Mouse (Mus musculus): ENCODE measurements around the gene E130308A19Rik.

The E130308A19Rik gene

DNA sequence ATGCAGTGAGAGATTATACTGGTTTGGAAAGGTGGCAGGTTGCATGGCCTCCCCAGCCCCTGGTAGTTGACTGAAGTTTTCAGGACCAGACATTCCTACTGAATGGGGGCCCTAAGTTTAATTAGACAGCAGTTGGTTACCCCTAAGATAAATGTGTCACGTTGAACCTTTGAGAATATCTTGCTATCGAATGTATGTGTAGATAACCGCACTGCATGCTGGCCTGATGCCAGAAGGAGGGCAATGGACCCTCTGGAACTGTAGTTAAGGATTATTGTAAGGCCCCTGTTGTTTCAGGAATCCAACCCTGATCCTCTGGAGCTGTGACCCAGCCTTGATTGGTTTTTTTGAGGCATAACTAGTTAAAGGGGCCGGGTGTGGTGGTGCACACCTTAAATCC, 58.3 kb downstream of the E130308A19Rik start:
- DNase-seq (ENCODE audit: low read depth, low spot score), result no peak
- no peaks in the 10 kb centered on the region for H3K27me3 ChIP-seq (ENCODE audit: control insufficient read depth, insufficient read depth, low read length, poor library complexity, severe bottlenecking)
- H3K36me3 ChIP-seq (ENCODE audit: control insufficient read depth, insufficient read depth, low read length, poor library complexity, severe bottlenecking), result no peaks in the 10 kb centered on the region

DNA sequence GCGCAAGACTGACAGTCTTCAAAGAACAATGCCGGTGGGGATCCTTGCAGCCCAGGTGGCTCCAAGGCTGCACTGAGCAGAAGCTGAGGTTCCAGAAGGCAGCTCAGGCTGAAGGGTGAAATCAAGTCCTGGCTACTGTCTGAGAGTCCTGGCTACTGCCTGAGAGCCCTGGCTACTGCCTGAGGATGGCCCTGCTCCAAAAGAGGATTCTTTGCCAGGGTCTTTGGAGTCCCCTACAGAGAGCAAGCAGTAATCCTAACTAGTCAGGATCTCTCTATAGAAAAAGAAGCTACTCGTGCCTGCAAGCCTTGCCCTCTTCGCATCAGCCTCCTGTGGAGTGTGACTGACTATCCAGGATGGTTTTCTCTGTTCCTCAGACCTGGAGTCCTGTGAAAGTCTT, 60.7 kb downstream of the E130308A19Rik start:
- Histone ChIP-seq H3K36me3 (ENCODE audit: control insufficient read depth, insufficient read depth, low read length, poor library complexity, severe bottlenecking) (no peaks in the 10 kb centered on the region), H3K27me3 (ENCODE audit: control insufficient read depth, insufficient read depth, low read length, poor library complexity, severe bottlenecking) (no peaks in the 10 kb centered on the region)
- no peak for DNase-seq (ENCODE audit: low read depth, low spot score)

- H3K27me3 ChIP-seq (ENCODE audit: control insufficient read depth, insufficient read depth, low read length, poor library complexity, severe bottlenecking), result no peaks in the 10 kb centered on the region
- no peak for DNase-seq (ENCODE audit: low read depth, low spot score)
- H3K36me3 ChIP-seq (ENCODE audit: control insufficient read depth, insufficient read depth, low read length, poor library complexity, severe bottlenecking), result no peaks in the 10 kb centered on the region
Measured at GRCm38 (mm10) chr4:59689055-59689454, 63.0 kb downstream of the E130308A19Rik start.

DNA sequence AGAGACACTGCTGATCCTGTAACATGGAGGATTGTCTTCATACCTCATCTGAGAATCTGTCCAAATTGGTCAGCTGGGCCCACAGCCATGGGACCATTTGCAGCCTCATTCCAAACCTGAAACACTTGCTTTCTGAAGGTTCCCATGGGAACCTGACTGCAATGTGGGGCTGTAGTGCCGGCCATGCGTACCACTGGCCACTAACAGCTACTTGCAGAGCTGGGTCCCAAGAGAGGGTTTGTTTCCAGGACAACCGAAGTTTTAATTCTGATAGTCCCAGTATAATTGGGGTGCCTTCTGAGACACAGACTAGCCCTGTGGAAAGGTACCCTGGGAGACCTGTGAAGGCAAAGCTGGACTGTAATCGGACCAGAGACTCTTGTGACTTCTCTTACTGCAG, 64.1 kb downstream of the E130308A19Rik start:
- DNase-seq (ENCODE audit: low read depth, low spot score), result no peak
- no peaks in the 10 kb centered on the region for H3K27me3 ChIP-seq (ENCODE audit: control insufficient read depth, insufficient read depth, low read length, poor library complexity, severe bottlenecking)
- H3K36me3 ChIP-seq (ENCODE audit: control insufficient read depth, insufficient read depth, low read length, poor library complexity, severe bottlenecking), result no peaks in the 10 kb centered on the region

DNA sequence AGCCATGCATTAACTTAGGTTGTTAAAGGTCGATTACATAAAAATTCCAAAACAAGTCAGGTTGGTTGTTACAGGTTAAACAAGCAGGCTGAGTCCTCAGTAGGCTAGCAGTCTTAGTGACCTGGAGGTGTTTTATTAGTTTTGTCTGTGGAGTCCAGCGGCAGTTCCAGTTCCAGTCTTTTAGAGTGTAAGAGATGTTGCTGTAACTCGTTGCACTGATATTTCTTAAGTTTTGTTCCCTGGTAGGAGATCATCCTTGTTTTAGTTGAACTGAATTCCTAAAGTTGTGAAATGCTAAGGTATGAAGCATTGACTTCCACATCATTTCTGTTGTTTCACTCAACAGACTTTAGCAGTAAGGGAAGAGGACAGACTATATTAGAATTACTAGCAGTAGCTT, 70.8 kb downstream of the E130308A19Rik start:
- no peaks in the 10 kb centered on the region for H3K36me3 ChIP-seq (ENCODE audit: control insufficient read depth, insufficient read depth, low read length, poor library complexity, severe bottlenecking)

DNA sequence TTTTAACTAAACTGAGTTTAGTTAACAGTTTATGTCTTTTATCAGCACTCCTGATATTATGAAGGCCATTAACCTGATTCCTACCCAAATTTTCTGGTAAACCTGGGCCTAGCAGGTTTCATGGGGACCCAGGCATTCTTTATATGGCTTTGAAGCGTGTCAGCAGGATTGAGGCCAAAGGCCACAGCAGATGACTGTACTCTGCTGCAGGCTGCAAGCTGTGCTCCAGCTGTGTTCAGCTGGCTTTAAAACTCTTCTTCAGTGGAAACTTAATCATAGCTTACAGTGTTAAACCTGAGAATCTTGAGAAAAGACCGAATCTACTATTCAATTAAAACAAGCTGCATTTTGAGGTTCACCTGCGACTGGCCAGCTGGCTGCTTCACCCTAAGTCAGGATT, 71.9 kb downstream of the E130308A19Rik start:
- H3K27me3 ChIP-seq (ENCODE audit: control insufficient read depth, insufficient read depth, low read length, poor library complexity, severe bottlenecking), result no peaks in the 10 kb centered on the region
- no peaks in the 10 kb centered on the region for H3K36me3 ChIP-seq (ENCODE audit: control insufficient read depth, insufficient read depth, low read length, poor library complexity, severe bottlenecking)
- DNase-seq (ENCODE audit: low read depth, low spot score), result no peak

More for the DNA sequence above, 70.8 kb downstream of the E130308A19Rik start:
- H3K27me3 ChIP-seq (ENCODE audit: control insufficient read depth, insufficient read depth, low read length, poor library complexity, severe bottlenecking), result no peaks in the 10 kb centered on the region
- no peak for DNase-seq (ENCODE audit: low read depth, low spot score)

GRCm38 (mm10) chr4:59699014-59699792, 73.2 kb downstream of the E130308A19Rik start:
- Histone ChIP-seq H3K27me3 (ENCODE audit: control insufficient read depth, insufficient read depth, low read length, poor library complexity, severe bottlenecking) (no peaks in the 10 kb centered on the region), H3K36me3 (ENCODE audit: control insufficient read depth, insufficient read depth, low read length, poor library complexity, severe bottlenecking) (no peaks in the 10 kb centered on the region)
- DNase-seq (ENCODE audit: low read depth, low spot score), result no peak

- H3K27me3 ChIP-seq (ENCODE audit: control insufficient read depth, insufficient read depth, low read length, poor library complexity, severe bottlenecking), result no peaks in the 10 kb centered on the region
- no peak for DNase-seq (ENCODE audit: low read depth, low spot score)
- H3K36me3 ChIP-seq (ENCODE audit: control insufficient read depth, insufficient read depth, low read length, poor library complexity, severe bottlenecking), result no peaks in the 10 kb centered on the region
Measured at GRCm38 (mm10) chr4:59709321-59709720, 83.3 kb downstream of the E130308A19Rik start.

- Histone ChIP-seq H3K27me3 (ENCODE audit: control insufficient read depth, insufficient read depth, low read length, poor library complexity, severe bottlenecking) (no peaks in the 10 kb centered on the region), H3K36me3 (ENCODE audit: control insufficient read depth, insufficient read depth, low read length, poor library complexity, severe bottlenecking) (no peaks in the 10 kb centered on the region)
- DNase-seq (ENCODE audit: low read depth, low spot score), result no peak
Measured at GRCm38 (mm10) chr4:59710736-59711389, 84.9 kb downstream of the E130308A19Rik start.

DNA sequence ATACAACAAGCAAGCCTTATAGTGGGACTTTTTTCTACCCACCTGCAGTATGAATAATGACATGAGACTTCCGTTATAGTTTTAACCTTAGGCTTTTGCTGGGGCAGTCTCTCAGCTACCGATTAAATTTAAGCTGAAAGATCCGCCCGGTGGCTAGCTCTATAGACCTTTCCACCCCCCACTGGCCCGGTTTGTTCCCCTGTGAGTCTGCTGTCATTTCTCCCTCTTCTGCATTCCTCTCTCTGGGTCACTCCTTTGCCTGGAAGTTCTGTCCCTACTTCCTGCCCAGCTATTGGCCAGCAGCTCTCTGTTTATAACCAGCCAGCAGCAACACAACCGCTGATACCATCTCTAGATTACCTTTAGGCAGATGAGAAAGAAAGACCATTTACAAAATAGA, 86.4 kb downstream of the E130308A19Rik start:
- no peaks in the 10 kb centered on the region for H3K27me3 ChIP-seq (ENCODE audit: control insufficient read depth, insufficient read depth, low read length, poor library complexity, severe bottlenecking)
- no peaks in the 10 kb centered on the region for H3K36me3 ChIP-seq (ENCODE audit: control insufficient read depth, insufficient read depth, low read length, poor library complexity, severe bottlenecking)
- no peak for DNase-seq (ENCODE audit: low read depth, low spot score)

GRCm38 (mm10) chr4:59712955-59713354, 86.9 kb downstream of the E130308A19Rik start:
- H3K36me3 ChIP-seq (ENCODE audit: control insufficient read depth, insufficient read depth, low read length, poor library complexity, severe bottlenecking), result no peaks in the 10 kb centered on the region
- no peaks in the 10 kb centered on the region for H3K27me3 ChIP-seq (ENCODE audit: control insufficient read depth, insufficient read depth, low read length, poor library complexity, severe bottlenecking)
- DNase-seq (ENCODE audit: low read depth, low spot score), result no peak

DNA sequence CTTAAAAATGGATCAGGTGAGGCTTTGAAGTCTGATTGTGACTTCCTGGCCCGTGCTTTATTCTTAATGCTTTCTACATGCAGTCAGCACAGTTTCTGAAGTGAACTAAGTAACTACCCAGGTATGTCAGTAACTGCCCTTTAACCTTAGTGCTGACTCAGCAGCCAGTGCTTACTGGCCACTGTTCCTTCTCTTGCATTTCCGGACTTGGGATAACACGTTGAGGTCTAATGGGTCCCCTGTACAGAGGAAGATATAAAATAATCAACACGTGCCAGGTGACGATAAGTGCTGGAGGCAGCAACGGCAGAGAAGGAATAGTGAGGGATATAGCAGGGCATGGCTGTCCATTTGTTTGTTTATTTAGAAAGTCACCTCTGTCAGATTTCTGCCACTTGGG, 88.5 kb downstream of the E130308A19Rik start:
- Histone ChIP-seq H3K36me3 (ENCODE audit: control insufficient read depth, insufficient read depth, low read length, poor library complexity, severe bottlenecking) (no peaks in the 10 kb centered on the region), H3K27me3 (ENCODE audit: control insufficient read depth, insufficient read depth, low read length, poor library complexity, severe bottlenecking) (no peaks in the 10 kb centered on the region)
- DNase-seq (ENCODE audit: low read depth, low spot score), result no peak

DNA sequence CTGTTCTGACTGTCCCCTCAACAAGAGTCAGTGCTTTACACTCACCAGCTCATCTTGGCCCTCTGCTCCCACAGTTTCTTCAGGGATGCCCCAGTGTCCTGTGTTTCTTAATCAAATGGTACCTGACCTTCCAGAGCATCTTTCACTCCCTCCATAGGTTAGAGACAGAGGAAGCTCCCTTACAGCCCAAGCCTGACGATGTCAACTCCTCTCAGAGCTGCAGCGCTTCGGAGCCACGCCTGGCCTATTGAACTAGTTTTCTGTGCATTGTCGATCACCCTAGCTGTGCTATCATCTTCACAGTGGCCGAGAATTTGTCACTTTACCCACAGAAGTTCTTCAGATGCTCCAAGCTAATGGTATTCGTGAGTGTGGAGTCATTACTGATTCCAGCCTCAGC, 88.9 kb downstream of the E130308A19Rik start:
- Histone ChIP-seq H3K27me3 (ENCODE audit: control insufficient read depth, insufficient read depth, low read length, poor library complexity, severe bottlenecking) (no peaks in the 10 kb centered on the region), H3K36me3 (ENCODE audit: control insufficient read depth, insufficient read depth, low read length, poor library complexity, severe bottlenecking) (no peaks in the 10 kb centered on the region)
- DNase-seq (ENCODE audit: low read depth, low spot score), result no peak

DNA sequence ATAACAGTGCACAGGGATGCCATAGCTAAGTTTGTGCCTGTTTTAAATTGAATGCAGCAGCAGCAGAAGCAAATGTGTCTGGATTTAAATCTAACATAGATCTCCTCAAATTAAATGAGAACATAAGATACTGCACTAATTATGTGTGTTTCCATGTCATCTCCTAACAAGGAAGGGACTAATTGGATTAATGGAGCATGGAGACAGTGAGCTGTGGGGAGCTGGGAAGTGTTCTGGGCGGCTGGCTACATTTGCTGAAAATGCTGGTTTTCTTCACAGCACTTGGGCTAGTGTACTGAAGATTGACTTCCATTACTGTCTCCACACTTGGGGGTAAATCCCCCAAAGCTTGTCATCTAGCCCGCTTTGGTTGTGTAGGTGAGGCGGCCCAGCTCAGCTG, 89.5 kb downstream of the E130308A19Rik start:
- Histone ChIP-seq H3K36me3 (ENCODE audit: control insufficient read depth, insufficient read depth, low read length, poor library complexity, severe bottlenecking) (no peaks in the 10 kb centered on the region), H3K27me3 (ENCODE audit: control insufficient read depth, insufficient read depth, low read length, poor library complexity, severe bottlenecking) (no peaks in the 10 kb centered on the region)
- no peak for DNase-seq (ENCODE audit: low read depth, low spot score)

- Histone ChIP-seq H3K36me3 (ENCODE audit: control insufficient read depth, insufficient read depth, low read length, poor library complexity, severe bottlenecking) (no peaks in the 10 kb centered on the region), H3K27me3 (ENCODE audit: control insufficient read depth, insufficient read depth, low read length, poor library complexity, severe bottlenecking) (no peaks in the 10 kb centered on the region)
- no peak for DNase-seq (ENCODE audit: low read depth, low spot score)
Measured at GRCm38 (mm10) chr4:59717349-59717748, 91.3 kb downstream of the E130308A19Rik start.
